Mouse (Mus musculus) monocyte, adult 2 months (primary cell): ENCODE data around the gene Cxcl12.
A peak's percentile ranks its signal among the peaks of the same experiment; 100 is the strongest.

Experiments used
- DNase-seq, 2 experiments: peaks; one replicate each; pipeline ENCODE4 v3.0.0; 2022; ENCODE audit warnings: low spot score in 2 of 2, low read depth in 1 of 2

Gene Cxcl12

GRCm38 (mm10) chr6:117173876-117174275 lies 5.5 kb downstream of the Cxcl12 start:
- DNase-seq: peak in 1 of 2 experiments; percentile 14

- no peak for DNase-seq
These were observed 6.9 kb downstream of the Cxcl12 start for GRCm38 (mm10) chr6:117175113-117175793.

- no peak for DNase-seq
These were observed 8.1 kb downstream of the Cxcl12 start for GRCm38 (mm10) chr6:117176406-117176805.

- DNase-seq: no peak
These were observed 12.0 kb downstream of the Cxcl12 start for GRCm38 (mm10) chr6:117180303-117180702.

- no peak for DNase-seq
These were observed 17.0 kb downstream of the Cxcl12 start for GRCm38 (mm10) chr6:117185381-117185780.

- DNase-seq: no peak
These were observed 22.1 kb downstream of the Cxcl12 start for GRCm38 (mm10) chr6:117190453-117190852.

- no peak for DNase-seq
These were observed 23.4 kb downstream of the Cxcl12 start for GRCm38 (mm10) chr6:117191741-117192140.

GRCm38 (mm10) chr6:117192678-117193077 lies 24.3 kb downstream of the Cxcl12 start:
- no peak for DNase-seq

GRCm38 (mm10) chr6:117195270-117195669 lies 26.9 kb downstream of the Cxcl12 start:
- no peak for DNase-seq

- no peak for DNase-seq
These were observed 30.5 kb downstream of the Cxcl12 start for GRCm38 (mm10) chr6:117198871-117199270.

GRCm38 (mm10) chr6:117199718-117200117 lies 31.4 kb downstream of the Cxcl12 start:
- DNase-seq: no peak

GRCm38 (mm10) chr6:117200916-117201315 lies 32.6 kb downstream of the Cxcl12 start:
- no peak for DNase-seq

- DNase-seq: no peak
These were observed 33.1 kb downstream of the Cxcl12 start for GRCm38 (mm10) chr6:117201396-117201795.

- no peak for DNase-seq
These were observed 33.5 kb downstream of the Cxcl12 start for GRCm38 (mm10) chr6:117201859-117202258.

GRCm38 (mm10) chr6:117202856-117203400 lies 34.6 kb downstream of the Cxcl12 start:
- no peak for DNase-seq

- DNase-seq: no peak
These were observed 35.8 kb downstream of the Cxcl12 start for GRCm38 (mm10) chr6:117204112-117204511.

- no peak for DNase-seq
These were observed 38.5 kb downstream of the Cxcl12 start for GRCm38 (mm10) chr6:117206834-117207233.

GRCm38 (mm10) chr6:117207289-117207688 lies 39.0 kb downstream of the Cxcl12 start:
- DNase-seq: no peak

- no peak for DNase-seq
These were observed 41.8 kb downstream of the Cxcl12 start for GRCm38 (mm10) chr6:117210086-117210485.

- no peak for DNase-seq
These were observed 42.2 kb downstream of the Cxcl12 start for GRCm38 (mm10) chr6:117210536-117210935.

GRCm38 (mm10) chr6:117214506-117214905 lies 46.2 kb downstream of the Cxcl12 start:
- no peak for DNase-seq

- no peak for DNase-seq
These were observed 50.3 kb downstream of the Cxcl12 start for GRCm38 (mm10) chr6:117218442-117219299.
